Mouse (Mus musculus) T-helper 1 cell (primary cell): ENCODE measurements at regions not wholly inside any gene's neighbourhood (a gene's known extent, or its start where the extent isn't known, plus 50 kb on each side); places are given as distances from the start of the nearest gene placed in this dataset.

Experiments used
- in situ Hi-C: fragments of 300-600 bp; cut with MboI, MseI; formaldehyde crosslinking; loops from one replicate; pipeline ENCODE4 v1.15.1; 2025; ENCODE audit warnings: high pct_unique_total_duplicates

GRCm38 (mm10) chr13:63761542-63761941 is 53.5 kb upstream of the Ercc6l2 start:
- in situ Hi-C loops, result no loop called here
